8 mouse cellular contexts compared by ENCODE assay signal in genomic region chr10:121289970-121290681, GRCm38 (mm10).
DNase-seq lines count a peak whose midpoint lies in the region; ATAC-seq and TF ChIP-seq lines count a peak whose summit lies in the region.

No protein-coding gene starts in this region.

- 58% methylated on average over 4 of the region's 4 CpGs for WGBS in heart, embryonic 12.5 days
- 61% methylated on average over 4 of the region's 4 CpGs for WGBS in heart, embryonic 11.5 days (ENCODE audit: insufficient replicate concordance)

- peak; percentile 52; the same call in 1 of the 2 replicates for TF ChIP-seq CTCF in brain, embryonic 14.5 days (IDR thresholded peaks at IDR 0.05; ENCODE audit: borderline replicate concordance, extremely low read depth, insufficient read depth, insufficient read length)

- peaks cover 15% of the 10 kb centered on the region for H3K4me1 ChIP-seq in heart, embryonic 12.5 days (replicated peaks)
- 0 out of 2 replicates have a peak, but pooled peaks cover 6% of the 10 kb centered on the region for H3K4me1 ChIP-seq in heart, embryonic 11.5 days (ENCODE audit: control insufficient read depth, insufficient read depth, low read length)

- TF ChIP-seq POLR2A in brain, embryonic 14.5 days (IDR thresholded peaks at IDR 0.05; ENCODE audit: borderline replicate concordance, extremely low read depth, insufficient read depth, insufficient read length, poor library complexity, severe bottlenecking) = no peak

- no peak overlapping the region for H3K27ac ChIP-seq in heart, embryonic 12.5 days (ENCODE audit: poor library complexity, severe bottlenecking)
- no peak overlapping the region for H3K27ac ChIP-seq in heart, embryonic 11.5 days (ENCODE audit: low read depth, low read length)

- H3K9ac ChIP-seq in heart, embryonic 12.5 days = no peak overlapping the region
- H3K9ac ChIP-seq in heart, embryonic 11.5 days (ENCODE audit: low read depth, low read length) = no peak overlapping the region

- ATAC-seq in heart, embryonic 12.5 days (ENCODE audit: insufficient number of reproducible peaks, low FRiP score) = no peak
- no peak for ATAC-seq in heart, embryonic 11.5 days (replicated peaks; ENCODE audit: insufficient number of reproducible peaks, low FRiP score, low TSS enrichment)

- no peak overlapping the region for H3K4me3 ChIP-seq in heart, embryonic 12.5 days
- no peak overlapping the region for H3K4me3 ChIP-seq in heart, embryonic 11.5 days (ENCODE audit: low read depth, low read length)

- no peaks in the 10 kb centered on the region for H3K9me3 ChIP-seq in heart, embryonic 12.5 days (replicated peaks)
- no peaks in the 10 kb centered on the region for H3K9me3 ChIP-seq in heart, embryonic 11.5 days (replicated peaks; ENCODE audit: control insufficient read depth, low read length)

- H3K36me3 ChIP-seq in heart, embryonic 12.5 days = no peaks in the 10 kb centered on the region
- H3K36me3 ChIP-seq in heart, embryonic 11.5 days (ENCODE audit: control insufficient read depth, insufficient read depth, low read length) = no peaks in the 10 kb centered on the region

- DNase-seq in A20 (ENCODE audit: low read depth, low spot score) = peak; percentile 64
- peak; percentile 54 for DNase-seq in brain, embryonic 14.5 days (ENCODE audit: low read depth)
- peak; percentile 23 for DNase-seq in lung, postnatal 36 days
- no peak for DNase-seq in ovary, postnatal 14 days (ENCODE audit: low spot score)
- no peak for DNase-seq in layer of hippocampus, adult 18-20 months (ENCODE audit: low spot score in 2 of 2)
- DNase-seq in kidney, postnatal 10 days = no peak

- H3K4me2 ChIP-seq in heart, embryonic 12.5 days = peak overlapping the region; percentile 47
- H3K4me2 ChIP-seq in heart, embryonic 11.5 days = no peak overlapping the region

- 0 out of 2 replicates have a peak, but pooled peaks cover 2% of the 10 kb centered on the region for H3K27me3 ChIP-seq in heart, embryonic 12.5 days (replicated peaks)
- 0 out of 2 replicates have a peak, but pooled peaks cover 2% of the 10 kb centered on the region for H3K27me3 ChIP-seq in heart, embryonic 11.5 days (ENCODE audit: control insufficient read depth, insufficient read depth, low read length)

Comparison
In these comparisons a context has a peak if more than half of its experiments do, and no peak if none do; other contexts are left out.
1. DNase-seq: peak in A20 (single experiment), brain, embryonic 14.5 days (single experiment) and lung, postnatal 36 days (single experiment); none in ovary, postnatal 14 days (single experiment), layer of hippocampus, adult 18-20 months (0 of 2) and kidney, postnatal 10 days (single experiment).